Mouse (Mus musculus): ENCODE data around the gene Csdc2.

Csdc2 gene

DNA sequence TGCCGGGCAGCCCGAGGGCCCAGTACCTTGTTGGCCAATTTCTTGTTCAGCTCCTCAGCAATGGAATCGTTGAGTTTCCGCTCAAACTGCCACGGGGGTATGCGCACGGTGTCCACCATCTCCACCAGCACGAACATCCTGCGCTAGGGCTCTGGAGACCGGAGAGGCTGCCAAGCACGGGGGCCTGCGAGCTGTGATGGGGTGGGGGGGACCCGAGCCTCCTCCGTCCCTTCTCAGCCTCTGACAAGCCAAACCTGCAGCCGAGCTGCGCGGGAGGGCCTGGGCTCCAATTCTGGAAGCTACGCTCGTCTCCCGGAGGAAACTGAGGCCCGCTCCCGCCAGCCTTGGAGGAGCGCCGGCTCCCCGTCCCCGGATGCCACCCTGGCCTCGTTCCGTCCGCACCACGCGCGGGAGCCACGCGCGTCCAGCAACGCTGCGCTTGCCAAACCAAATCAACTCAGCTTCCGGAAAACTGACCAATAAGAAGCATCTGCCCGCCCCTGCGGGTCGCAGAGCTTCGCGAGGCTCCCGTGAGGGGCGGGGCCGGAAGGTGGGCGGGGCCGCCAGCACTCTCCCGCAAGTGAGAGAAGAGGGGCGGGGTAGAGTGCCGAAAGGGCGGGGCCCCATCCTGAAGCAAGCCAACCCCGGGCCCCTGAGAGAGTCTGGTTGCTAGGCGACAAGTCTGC is 10.7 kb upstream of the Csdc2 start, which contains the start of gene Polr3h:
TSS of gene Polr3h (minus strand) at position 481 of the 686 bp plus-strand sequence.
- peak; percentile 99 for DNase-seq

DNA sequence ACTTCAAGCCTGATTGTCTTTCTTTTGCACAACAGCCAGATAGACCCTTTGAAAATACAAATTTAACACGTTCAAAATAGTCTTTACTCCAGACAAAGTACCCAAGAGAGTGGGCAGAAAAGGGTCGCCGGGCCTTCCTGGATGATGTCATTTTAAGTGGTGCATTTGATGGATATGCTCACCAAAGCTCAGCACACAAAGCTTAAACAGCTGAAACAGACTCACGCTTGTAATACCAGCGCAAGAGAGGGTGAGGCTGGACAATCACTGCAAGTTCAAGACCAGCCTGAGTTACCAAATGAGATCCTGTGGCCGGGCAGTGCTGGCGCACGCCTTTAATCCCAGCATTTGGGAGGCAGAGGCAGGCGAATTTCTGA is 10.1 kb upstream of the Csdc2 start:
- no peak for DNase-seq

DNA sequence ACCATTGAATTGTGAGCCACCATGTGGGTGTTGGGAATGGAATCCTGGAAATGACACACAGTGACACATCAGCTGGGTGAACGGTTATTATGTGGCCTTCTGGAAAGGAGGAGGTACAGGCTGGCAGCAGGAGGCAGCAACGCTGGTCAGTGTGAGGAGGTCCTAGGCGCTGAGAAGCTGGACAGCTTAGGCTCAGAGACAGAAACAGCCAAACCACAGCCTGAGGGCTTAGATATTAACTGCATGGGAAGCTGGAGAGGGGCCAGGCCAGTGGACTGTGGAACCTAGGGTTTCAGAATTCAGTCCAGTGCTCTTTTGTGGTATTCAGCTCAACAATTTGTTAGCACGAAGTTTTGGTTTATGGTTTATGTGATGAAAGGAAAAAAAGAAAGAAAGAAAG is 8.8 kb upstream of the Csdc2 start:
- DNase-seq = peak; percentile 80 to 86

DNA sequence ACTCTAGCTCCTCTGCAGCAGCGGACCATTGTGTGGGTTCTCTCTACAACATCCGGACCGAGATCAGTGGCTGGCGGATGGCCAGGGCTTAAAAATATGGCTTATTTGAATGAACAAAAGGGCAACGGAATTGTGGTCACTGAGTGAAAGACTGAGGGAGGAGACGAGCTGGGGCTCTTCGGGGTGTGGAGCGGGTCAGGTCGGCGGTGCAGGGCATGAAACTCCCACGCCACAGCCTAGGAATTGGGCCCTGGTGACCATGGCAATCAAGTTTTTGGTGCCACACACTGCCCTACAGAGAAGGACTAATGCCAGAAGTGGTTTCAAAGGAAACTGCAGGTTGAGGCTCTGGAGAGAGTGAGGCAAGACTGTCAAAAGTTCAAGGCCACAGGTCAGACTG is 8.3 kb upstream of the Csdc2 start:
- DNase-seq = peak; percentile 85 to 89

DNA sequence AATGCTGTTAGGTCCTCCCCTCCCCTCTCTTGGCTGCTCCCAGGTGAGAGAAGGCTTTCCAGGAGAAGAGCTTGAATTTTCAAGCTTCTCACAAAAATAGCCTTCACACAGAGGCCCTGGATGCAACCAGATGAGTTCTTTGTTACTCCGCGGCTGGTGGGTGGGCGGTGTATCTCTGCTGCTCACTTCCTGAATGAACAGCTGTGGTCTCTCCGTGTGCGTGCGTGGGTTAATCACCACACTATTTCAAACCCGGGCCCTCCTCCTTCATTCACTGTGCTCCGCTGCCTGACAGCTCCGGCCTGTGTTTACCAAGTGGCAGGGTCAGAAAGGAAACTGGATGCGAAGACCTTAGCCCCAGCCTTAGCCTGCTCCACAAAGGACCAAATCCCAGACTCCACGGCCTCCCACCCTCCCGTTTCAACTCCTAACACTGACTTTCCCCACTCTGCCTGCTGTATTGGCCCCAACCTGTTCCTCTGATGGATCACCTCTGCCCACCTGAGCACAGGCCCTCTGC is 3.5 kb upstream of the Csdc2 start:
- peak; percentile 74 to 84 for DNase-seq

DNA sequence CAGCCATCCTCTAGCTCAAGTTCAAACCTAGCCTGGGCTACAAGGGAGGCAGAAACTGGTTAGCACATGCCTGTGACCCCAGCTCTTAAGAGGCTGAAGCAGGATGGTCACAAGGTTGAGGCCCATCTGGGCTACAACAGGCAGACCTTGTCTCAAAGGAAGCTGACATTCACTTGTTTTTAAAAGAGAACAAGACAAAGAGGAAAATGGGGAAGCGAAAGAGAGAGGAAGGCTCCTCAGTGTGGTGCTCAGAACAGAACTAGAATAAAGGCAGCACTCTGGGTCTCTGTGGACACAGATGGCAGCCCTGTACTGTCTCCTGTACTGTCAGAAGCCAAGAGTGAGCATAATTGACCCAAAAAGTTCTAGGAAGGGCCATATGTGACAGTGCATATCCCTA is 2.6 kb upstream of the Csdc2 start:
- no peak for DNase-seq

DNA sequence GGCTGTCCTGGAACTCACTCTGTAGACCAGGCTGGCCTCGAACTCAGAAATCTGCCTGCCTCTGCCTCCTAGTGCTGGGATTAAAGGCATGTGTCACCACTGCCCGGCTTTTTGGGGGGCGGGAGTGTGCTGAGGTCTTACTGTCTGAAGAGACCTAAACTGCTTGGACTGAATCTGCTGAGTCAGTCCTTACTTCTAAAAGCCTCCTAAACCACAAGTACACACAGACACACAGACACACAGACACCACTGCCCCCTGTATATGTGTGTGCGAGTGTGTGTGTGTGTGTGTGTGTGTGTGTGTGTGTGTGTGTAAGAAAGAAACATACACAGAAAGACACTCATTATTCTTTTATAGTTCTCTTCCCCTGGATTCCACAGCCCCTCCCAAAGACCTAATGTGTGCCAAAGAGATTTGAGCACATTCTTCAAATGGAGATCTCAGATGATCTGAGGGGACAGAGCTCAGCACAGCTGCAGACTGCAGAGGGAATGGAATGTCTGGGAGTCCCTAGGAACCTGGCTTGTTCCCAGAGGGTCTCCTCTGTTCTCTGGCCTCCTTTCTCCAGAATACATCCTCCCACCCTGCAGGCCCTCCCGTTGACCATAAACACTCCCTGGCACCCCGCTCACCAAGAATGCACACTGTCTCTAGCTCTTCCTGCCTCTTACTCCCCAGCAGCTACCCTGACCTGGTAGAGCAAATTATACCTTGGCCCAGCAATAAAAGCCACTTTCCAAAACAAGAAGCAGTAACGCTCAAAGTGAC is 506 bp upstream of the Csdc2 start:
- DNase-seq = peak in 1 of 2 experiments; percentile 43

DNA sequence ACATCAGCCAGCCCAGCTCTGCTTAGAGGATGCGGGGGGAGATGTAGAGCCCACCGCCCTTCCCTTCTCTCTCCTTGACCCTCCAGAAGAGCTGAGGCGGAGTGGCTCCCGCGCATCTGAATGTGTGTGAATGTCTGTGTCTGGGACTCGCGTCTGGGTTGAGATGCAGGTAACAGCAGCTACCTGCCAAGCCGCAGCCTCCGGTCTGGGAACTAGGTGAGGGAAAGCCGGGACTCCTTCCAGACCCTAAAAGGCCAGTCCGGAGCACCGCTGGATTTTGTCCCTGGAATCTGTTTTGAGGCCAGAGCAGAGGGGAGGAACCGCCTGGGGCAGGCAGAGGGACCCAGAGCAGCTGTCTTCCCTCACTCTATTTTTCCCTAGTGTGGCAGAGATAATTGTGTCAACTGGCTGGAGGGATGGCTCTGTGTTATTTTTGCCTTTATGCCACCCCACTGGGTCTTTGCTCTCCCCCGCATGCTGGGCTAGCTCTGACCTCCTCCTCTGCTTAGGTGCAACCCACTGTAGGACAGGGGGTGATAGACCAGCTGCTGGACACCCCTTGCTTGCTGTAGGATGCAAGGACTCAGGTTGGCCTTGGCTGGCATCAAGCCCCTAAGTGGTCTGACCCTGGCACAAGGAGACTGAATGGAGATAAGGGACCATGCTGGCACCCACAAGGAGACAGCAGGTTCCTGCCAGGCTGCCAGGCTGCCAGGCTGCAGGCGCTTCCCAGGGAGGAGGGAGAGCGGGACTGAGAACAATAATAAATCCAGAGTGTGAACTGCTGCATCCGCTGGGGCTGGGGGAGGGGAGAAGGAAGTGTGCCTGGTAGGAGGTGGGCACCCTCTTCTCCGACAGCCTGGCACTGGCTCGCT is 776 bp downstream of the Csdc2 start:
- DNase-seq = peak; percentile 57 to 69

DNA sequence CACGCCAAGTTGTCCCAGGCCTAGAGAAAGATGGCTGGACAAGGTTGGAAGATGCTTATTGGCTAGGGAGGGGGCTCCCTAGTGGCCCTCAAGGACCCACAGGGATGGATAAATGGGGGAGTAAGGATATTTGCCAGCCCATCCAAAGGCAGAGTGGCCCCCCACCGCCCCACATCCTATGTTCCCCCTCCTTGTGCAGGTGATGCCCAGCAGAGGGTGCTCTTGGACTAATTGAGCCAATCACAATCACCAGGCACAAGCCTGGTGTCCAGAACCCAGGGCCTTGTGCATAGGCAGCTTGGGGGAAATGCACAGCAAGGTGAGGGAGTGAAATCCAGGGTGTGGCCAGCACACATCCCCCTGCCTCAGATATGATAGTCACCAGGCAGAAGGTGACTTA is 1.7 kb downstream of the Csdc2 start:
- peak; percentile 67 to 73 for DNase-seq

DNA sequence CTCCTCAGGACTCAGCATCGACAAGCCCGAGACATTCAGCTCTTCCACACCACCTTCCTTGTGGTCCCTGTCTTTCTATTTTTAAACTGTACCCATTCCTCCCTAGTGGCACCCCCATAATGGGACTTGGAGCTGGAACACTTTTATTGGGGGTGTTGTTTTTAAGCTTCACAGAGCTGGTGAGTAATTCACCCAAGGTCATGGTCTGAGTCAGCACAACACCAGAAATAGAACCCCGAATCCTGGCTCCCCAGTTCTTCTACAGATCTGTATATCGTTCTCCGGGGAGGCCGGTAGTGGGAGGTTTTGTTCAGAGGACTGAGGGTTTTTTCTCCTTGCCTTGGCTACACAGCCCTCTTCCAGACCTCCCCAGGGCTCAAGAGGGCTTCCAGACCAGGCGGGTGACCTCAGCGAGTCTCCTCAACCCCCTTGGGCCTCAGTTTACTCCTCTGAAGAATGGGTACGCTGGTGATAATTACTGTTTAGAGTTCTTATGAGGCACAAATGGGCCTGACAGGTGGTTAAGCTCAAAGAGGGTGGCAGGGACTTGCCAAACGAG is 2.7 kb downstream of the Csdc2 start:
- DNase-seq = no peak

DNA sequence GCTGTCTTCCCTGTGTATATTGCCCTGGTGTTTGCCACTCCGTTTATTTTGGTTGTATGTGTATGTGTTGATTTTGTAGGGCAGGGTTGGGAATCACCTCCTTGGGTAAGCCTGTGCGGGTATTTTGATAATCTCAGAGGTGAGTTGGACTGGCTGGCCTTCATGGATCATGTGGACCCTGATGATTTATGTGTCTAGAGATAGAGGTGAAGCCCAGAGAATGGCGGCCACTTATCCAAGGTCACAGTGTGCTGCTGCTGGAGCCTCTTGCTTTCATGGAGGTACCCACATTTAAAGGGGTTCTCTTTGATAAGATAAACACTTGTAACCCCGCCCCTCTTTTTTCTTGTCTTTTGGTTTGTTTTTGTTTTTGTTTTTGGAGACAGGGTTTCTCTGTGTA is 3.2 kb downstream of the Csdc2 start:
- DNase-seq = no peak

DNA sequence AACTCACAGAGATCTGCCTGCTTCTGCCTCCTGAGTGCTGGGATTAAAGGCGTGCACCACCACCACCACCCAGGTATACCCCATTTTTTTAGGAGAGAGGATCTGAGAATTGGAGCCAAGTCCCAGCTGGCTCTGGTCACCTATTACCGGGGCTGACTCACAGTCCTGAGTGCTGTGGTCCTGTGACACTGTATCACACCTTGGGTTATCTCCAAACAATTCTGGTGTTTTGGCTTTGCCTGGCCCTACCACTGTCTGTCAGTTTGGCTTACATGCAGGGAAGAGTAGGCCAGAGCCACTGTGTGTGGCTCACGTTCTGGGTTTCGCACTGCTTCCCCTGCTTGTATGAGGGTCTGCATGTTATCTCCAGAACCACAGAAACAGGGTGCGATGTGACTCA is 3.7 kb downstream of the Csdc2 start:
- no peak for DNase-seq

DNA sequence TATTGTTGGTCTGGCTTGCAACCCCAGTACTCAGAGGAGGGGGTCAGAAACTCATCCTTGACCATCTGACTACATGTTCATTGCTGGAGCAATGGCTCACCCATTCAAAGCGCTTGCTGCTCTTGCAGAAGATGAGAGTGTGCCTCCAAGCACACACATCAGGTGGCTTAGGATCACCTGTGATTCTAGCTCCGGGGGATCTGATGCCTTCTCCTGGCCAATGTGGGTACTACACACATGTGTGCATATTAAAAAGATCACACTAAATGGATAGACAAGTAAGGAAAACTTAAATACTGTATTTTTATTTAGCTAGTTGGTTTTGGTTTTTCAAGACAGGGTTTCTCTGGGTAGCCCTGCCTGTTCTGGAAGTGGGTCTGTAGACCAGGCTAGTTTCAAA is 4.5 kb downstream of the Csdc2 start:
- DNase-seq = no peak

DNA sequence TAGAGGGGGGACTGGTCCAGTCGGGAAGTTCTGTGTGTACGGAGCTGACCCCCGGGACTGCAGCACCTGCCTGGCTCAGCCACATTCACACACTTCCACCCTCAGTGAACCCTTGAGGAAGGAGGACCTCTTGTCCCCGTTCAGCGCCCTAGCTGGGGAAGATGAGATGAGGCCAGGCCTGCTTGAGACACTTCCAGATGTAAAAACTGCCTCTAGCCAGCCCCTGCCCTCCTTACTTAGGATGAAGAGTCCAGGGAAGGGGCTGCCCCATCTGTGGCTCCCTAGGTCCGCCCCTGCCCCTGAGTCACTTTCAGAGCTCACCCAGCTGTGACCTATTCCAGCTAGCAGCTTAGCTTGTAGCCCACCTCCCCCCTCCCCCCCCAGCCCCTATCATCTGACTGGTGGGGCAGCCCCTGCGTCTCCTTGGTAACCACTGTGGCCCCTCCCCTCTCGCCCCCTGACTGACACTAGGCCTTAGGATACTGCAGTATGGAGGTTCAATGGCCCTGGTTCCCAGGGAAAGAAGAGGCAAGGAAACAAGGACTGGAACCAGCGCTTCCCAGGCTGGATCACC is 6.7 kb downstream of the Csdc2 start:
- peak; percentile 35 to 53 for DNase-seq

DNA sequence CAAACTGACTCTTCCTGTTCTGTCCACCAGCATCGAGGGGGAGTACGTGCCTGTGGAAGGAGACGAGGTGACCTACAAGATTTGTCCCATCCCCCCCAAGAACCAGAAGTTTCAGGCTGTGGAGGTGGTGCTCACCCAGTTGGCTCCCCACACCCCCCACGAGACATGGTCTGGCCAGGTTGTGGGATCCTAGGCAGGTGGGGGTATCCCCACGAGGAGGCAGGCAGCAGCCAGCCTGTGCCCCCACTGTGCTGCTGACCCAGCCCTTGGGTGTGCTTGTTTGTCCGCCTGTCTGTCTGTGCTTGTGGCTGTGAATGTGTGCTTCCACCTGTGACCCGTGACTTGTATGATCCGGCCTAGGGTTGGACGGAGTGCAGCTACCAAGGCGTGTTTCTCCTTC is 12.5 kb downstream of the Csdc2 start:
- no peak for DNase-seq

DNA sequence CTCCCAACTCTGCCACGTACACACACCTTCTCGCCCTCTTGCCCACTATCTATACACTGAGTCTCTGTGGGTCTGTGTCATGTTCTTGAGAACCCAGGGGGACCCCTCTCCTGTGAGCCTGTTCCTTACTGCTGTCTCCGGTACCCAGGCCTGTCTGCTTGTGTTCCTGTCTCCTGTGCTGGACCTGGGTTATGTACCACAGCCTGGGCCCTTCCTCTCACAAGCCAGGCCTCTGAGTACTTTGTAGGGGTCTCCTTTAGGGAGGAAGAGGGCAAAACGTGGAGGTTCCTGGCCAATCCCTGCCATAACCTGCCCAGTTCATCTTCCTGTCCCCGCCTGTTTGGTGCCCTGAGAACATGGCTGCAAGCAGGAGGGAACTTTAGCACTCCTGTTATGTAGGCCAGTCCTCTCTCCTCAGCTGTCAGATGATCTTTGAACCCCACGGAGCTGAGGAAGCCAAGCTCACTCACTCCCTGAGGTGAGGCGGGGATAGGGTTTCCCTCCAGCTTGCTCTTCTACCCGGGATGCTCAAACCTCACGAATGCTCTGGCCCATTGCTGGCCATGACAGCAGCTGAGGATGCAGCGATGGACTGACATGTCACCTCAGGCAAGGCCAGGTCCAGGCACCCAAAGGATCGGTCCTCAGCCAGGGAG is 13.0 kb downstream of the Csdc2 start:
- DNase-seq = no peak

DNA sequence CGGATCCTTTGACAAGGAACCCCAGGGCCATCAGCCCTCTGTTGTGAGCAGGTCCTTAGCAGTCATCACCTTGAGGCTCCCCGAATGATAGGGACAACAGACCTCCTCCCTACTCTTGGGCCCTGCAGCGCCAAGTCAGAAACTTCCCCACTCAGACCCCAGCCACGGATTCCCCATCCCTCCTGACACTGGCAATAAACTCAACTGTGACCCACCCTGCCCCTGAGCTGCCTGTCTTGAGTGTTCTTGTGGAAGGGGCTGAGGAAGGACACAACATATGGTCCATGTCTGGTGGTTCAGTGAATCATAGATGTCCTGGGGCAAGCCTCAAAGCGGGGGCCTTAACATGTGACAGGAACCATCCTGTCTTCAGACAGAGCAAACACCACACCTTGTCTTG is 14.2 kb downstream of the Csdc2 start:
- DNase-seq = no peak

DNA sequence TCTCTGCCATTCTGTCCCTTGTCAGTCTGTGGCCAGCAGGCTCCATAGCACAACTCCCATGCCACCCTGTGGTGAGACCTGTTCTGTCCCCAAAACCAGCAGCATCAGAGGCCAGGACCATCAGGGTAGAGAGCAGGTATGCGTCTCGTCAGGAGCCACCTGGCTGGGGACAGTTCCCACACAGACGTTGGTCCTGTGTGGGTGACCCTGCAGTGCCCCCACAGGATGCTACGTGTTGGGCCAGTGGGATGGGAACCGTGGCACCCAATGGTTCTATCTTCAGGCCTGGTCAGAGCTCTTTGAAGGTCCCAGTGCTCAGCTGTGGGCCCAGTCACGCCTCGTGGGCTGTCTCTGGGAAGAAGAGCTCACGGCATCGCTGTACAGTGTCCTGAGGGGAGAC is 14.6 kb downstream of the Csdc2 start:
- DNase-seq = no peak

DNA sequence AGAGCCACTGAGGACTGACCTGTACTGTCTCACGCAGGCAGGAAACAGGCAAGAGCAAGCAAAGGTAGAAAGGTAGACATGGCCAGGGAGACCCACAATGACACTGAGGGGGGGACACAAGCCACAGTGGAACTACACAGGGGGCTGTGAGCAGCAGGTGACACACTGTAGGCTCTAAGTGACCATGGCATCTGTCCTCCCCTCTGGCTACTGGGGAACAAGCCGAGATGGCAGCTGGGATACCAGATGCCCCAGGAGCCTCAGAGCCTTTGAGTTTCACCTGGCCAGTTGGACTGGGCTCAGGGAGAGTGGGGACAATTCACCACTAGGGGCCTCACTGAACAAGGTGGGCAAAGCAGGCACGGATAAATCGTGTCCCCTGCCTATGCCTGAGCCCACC is 15.8 kb downstream of the Csdc2 start:
- DNase-seq = no peak

DNA sequence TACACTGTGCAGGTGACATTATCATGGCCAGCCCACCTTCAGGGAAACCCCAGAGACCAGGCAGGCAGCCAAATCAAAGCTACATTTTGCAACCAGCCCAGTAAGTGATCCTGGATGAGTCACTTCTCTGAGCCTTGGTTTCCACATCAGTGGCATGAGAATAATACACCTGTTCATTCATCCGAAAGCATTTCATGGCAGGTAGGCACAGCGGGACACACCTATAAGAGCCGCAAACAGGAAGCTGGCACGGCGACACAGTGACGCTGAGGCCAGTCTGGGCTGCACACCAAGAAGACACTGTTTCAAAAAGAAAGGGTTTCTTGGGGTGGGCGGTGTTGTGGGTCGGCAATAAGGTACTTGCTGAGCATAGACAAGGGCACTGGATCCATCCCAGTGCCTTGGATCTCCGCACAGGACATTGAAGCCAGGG is 17.6 kb downstream of the Csdc2 start:
- DNase-seq = no peak

DNA sequence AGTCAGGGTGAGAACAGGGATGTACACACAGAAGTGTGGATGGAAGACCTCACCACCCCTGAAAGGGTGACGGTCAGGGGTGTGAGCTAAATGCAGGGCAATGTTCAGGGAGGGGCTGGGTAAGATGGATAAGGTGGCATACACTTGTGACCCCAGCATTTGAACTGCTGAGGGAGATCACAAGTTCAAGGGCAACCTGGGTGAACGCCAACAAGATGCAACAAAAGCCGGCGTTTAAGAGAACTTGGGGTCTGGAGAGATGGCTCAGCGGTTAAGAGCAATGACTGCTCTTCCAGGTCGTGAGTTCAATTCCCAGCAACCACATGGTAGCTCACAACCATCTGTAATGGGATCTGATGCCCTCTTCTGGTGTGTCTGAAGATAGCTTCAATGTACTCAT is 18.2 kb downstream of the Csdc2 start:
- DNase-seq = no peak

DNA sequence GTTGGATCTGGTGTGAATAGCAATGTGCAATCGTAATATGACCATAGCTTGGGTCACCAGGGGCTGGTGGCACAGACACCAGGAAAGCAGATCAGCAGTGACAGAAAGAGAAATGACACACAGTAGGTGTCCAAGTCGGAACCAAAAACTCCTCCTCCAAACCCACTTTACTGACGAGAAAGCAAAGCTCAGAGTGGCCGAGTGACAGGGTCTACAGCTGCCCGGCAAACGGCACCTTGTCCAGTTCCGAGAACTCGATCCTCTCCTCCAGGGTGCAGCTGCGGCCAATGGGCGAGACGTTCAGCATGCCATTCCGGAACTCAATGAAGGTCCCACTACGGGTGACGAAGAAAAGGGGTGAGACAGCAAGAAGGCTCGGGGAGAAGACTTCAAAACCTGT is 18.9 kb downstream of the Csdc2 start:
- no peak for DNase-seq
